12 mouse cellular contexts compared by ENCODE assay signal in the genomic region with DNA sequence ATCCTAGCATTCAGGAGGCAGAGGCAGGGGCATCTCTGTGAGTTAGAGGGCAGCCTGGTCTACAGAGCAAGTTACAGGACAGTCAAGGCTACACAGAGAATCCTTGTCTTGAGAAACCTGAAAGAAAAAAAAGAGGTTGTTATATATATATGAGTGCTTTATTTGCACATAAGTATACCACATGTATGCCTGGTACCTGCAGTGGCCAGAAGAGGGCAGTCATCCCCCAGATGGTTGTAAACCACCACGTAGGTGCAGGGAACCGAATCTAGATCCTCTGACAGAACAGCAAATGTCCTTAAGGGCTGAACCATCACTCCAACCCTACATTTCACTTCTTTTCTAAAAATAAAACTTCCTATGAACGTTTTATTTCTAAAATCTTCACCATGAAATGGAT. TPM values are rescaled to one million over a fixed set of nuclear protein-coding genes. Genes with fewer than 3 reads are reported as not detected.
DNase-seq lines count a peak whose midpoint lies in the region; ATAC-seq and TF ChIP-seq lines count a peak whose summit lies in the region.
"Had no signal": no experiment of that assay in that cellular context is flagged by ENCODE, and none has a peak within 500 bp of the region (broad histone marks: within the 10 kb centered on the region; RNA-seq: fewer than 3 reads in every experiment).

No protein-coding gene starts in this region.

- 0 out of 2 replicates have a peak, but pooled peaks cover 3% of the 10 kb centered on the region for H3K4me1 ChIP-seq in kidney, postnatal 0 days (replicated peaks; ENCODE audit: insufficient read depth, low read length)
- H3K4me1 ChIP-seq in E14TG2a.4 (replicated peaks; ENCODE audit: low read depth, low read length): peaks cover 16% of the 10 kb centered on the region
- H3K4me1 ChIP-seq in midbrain, embryonic 13.5 days (replicated peaks): peaks cover 21% of the 10 kb centered on the region
- H3K4me1 ChIP-seq in forebrain, embryonic 14.5 days (ENCODE audit: control insufficient read depth, insufficient read depth, low read length): no peaks in the 10 kb centered on the region

- TF ChIP-seq CTCF in kidney, postnatal 0 days (IDR thresholded peaks at IDR 0.05; ENCODE audit: low read depth): peak; percentile 32; the same call in 1 of the 2 replicates
- peak; percentile 79 for TF ChIP-seq CTCF in E14TG2a.4 (conservative IDR thresholded peaks at IDR 0.05; ENCODE audit: low read length)

- no peaks in the 10 kb centered on the region for H3K9me3 ChIP-seq in kidney, postnatal 0 days (replicated peaks; ENCODE audit: low read length)
- H3K9me3 ChIP-seq in E14TG2a.4 (ENCODE audit: low read length): no peaks in the 10 kb centered on the region
- H3K9me3 ChIP-seq in midbrain, embryonic 13.5 days: no peaks in the 10 kb centered on the region
- no peaks in the 10 kb centered on the region for H3K9me3 ChIP-seq in forebrain, embryonic 14.5 days (replicated peaks; ENCODE audit: control insufficient read depth, low read length)
- H3K9me3 ChIP-seq: hindbrain, embryonic 10.5 days; limb, embryonic 12.5 days had no signal

- H3K9ac ChIP-seq in kidney, postnatal 0 days (ENCODE audit: low read depth, low read length): no peak overlapping the region
- H3K9ac ChIP-seq in midbrain, embryonic 13.5 days (replicated peaks): no peak overlapping the region
- no peak overlapping the region for H3K9ac ChIP-seq in forebrain, embryonic 14.5 days (ENCODE audit: low read length)
- H3K9ac ChIP-seq: limb, embryonic 12.5 days had no signal

- WGBS in kidney, postnatal 0 days: 65% methylated on average over 3 of the region's 3 CpGs
- 73% methylated on average over 3 of the region's 3 CpGs for WGBS in midbrain, embryonic 13.5 days
- 75% methylated on average over 3 of the region's 3 CpGs for WGBS in forebrain, embryonic 14.5 days

- no peaks in the 10 kb centered on the region for H3K36me3 ChIP-seq in kidney, postnatal 0 days (ENCODE audit: insufficient read depth, low read length)
- H3K36me3 ChIP-seq in E14TG2a.4 (ENCODE audit: insufficient read depth, low read length): no peaks in the 10 kb centered on the region
- H3K36me3 ChIP-seq in midbrain, embryonic 13.5 days: no peaks in the 10 kb centered on the region
- H3K36me3 ChIP-seq in forebrain, embryonic 14.5 days (ENCODE audit: control insufficient read depth, insufficient read depth, low read length): no peaks in the 10 kb centered on the region
- H3K36me3 ChIP-seq: hindbrain, embryonic 10.5 days; limb, embryonic 12.5 days had no signal

- no peaks in the 10 kb centered on the region for H3K27me3 ChIP-seq in kidney, postnatal 0 days (ENCODE audit: insufficient read depth, low read length)
- H3K27me3 ChIP-seq in E14TG2a.4 (ENCODE audit: insufficient read depth, low read length): peaks cover 19% of the 10 kb centered on the region
- no peaks in the 10 kb centered on the region for H3K27me3 ChIP-seq in midbrain, embryonic 13.5 days
- no peaks in the 10 kb centered on the region for H3K27me3 ChIP-seq in forebrain, embryonic 14.5 days (replicated peaks; ENCODE audit: control insufficient read depth, insufficient read depth, low read length)
- H3K27me3 ChIP-seq: limb, embryonic 12.5 days had no signal

- no peak for ATAC-seq in kidney, postnatal 0 days (replicated peaks; ENCODE audit: low FRiP score, low read depth)
- ATAC-seq in midbrain, embryonic 13.5 days: no peak
- no peak for ATAC-seq in forebrain, embryonic 14.5 days
- ATAC-seq: activated CD4-positive, CD25-positive, alpha-beta regulatory T cell, adult 4 months had no signal

- H3K4me3 ChIP-seq in kidney, postnatal 0 days (replicated peaks; ENCODE audit: low read depth, low read length): no peak overlapping the region
- H3K4me3 ChIP-seq in E14TG2a.4 (replicated peaks; ENCODE audit: low read length): no peak overlapping the region
- H3K4me3 ChIP-seq in midbrain, embryonic 13.5 days (replicated peaks): no peak overlapping the region
- no peak overlapping the region for H3K4me3 ChIP-seq in forebrain, embryonic 14.5 days (ENCODE audit: low read depth, low read length)
- H3K4me3 ChIP-seq: hindbrain, embryonic 10.5 days; limb, embryonic 12.5 days; myocyte had no signal

- DNase-seq in kidney, postnatal 0 days (ENCODE audit: low spot score): no peak
- DNase-seq in kidney, adult 11 months: no peak
- peak; percentile 72 for DNase-seq in induced T-regulatory cell, adult 2 months (ENCODE audit: low read depth)
- peak; percentile 14 to 17 for DNase-seq in spleen, postnatal 36 days (ENCODE audit: low spot score in 2 of 2)
- no peak for DNase-seq in MN1 (ENCODE audit: low spot score)
- no peak for DNase-seq in forebrain, embryonic 14.5 days (ENCODE audit: low spot score)

- H3K4me2 ChIP-seq in kidney, postnatal 0 days (ENCODE audit: low read length): no peak overlapping the region
- H3K4me2 ChIP-seq in midbrain, embryonic 13.5 days (replicated peaks): no peak overlapping the region
- H3K4me2 ChIP-seq in forebrain, embryonic 14.5 days (ENCODE audit: low read length): no peak overlapping the region
- H3K4me2 ChIP-seq: limb, embryonic 12.5 days had no signal

- H3K27ac ChIP-seq in kidney, postnatal 0 days: no peak overlapping the region
- H3K27ac ChIP-seq in midbrain, embryonic 13.5 days: no peak overlapping the region
- H3K27ac ChIP-seq in forebrain, embryonic 14.5 days (ENCODE audit: low read depth, low read length): no peak overlapping the region
- H3K27ac ChIP-seq: hindbrain, embryonic 10.5 days; limb, embryonic 12.5 days had no signal

RNA-seq across cellular contexts. Expression of gene Eif4e, which starts 8.1 kb away (rescaled TPM):
- 240 and 259 TPM in 2 replicates for polyA plus RNA-seq in kidney, postnatal 0 days (2015; fragmentation: Nextera tagmentation; extraction: Ambion mirVana)
- polyA plus RNA-seq in midbrain, embryonic 13.5 days (2015; fragmentation: Nextera tagmentation; extraction: Ambion mirVana): 343 and 393 TPM in 2 replicates
- 448 and 459 TPM in 2 replicates for polyA plus RNA-seq in forebrain, embryonic 14.5 days (2014; fragmentation: Nextera tagmentation; extraction: Ambion mirVana)

RNA-seq across cellular contexts. Expression of gene Metap1, which starts 28.6 kb away (rescaled TPM):
- 40.2 and 41.4 TPM in 2 replicates for polyA plus RNA-seq in kidney, postnatal 0 days (2015; fragmentation: Nextera tagmentation; extraction: Ambion mirVana)
- 43.4 and 46.6 TPM in 2 replicates for polyA plus RNA-seq in midbrain, embryonic 13.5 days (2015; fragmentation: Nextera tagmentation; extraction: Ambion mirVana)
- polyA plus RNA-seq in forebrain, embryonic 14.5 days (2014; fragmentation: Nextera tagmentation; extraction: Ambion mirVana): 48.9 and 51.8 TPM in 2 replicates

Comparison
In these comparisons a context has a peak if more than half of its experiments do, and no peak if none do; other contexts are left out.
1. DNase-seq: peak in induced T-regulatory cell, adult 2 months (single experiment) and spleen, postnatal 36 days (2 of 2); none in kidney, postnatal 0 days (single experiment), kidney, adult 11 months (single experiment), MN1 (single experiment) and forebrain, embryonic 14.5 days (single experiment).